Mouse (Mus musculus): Measurements from ENCODE around the gene Golt1a. TPM values are rescaled to one million over a fixed set of nuclear protein-coding genes. Genes with fewer than 3 reads are reported as not detected.
"Not testable (repeated sequence)": the region's sequence is repeated elsewhere in the genome, so short reads cannot be mapped to it uniquely, and the experiment has no call there.

Gene Golt1a
- polyA plus RNA-seq, 1 experiment from 2014 or later = not detected

DNA sequence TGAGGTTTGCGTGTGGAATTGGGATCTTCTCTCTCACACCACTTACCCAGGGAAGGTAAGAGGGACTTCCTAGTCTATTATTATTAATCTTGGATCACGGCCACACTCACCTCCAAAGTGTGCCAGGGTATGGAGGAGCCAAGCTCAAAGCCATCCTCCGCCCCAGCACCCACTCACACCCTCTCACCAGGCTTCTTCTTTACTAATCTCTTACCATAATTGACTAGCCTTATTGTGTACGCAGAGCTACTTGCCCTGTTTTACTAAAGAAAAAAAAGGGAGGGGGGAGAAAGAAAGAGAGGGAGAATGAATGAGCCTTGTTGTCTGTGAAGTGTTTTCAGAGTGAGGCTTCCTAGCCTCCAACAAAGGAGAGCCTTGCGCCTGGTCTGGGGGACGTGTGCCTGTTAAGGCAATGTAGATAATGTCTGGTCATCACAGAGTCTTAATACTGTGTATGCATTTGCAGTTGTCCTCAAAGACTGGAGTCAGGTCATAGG lies 18.7 kb downstream of the Golt1a start:
- peaks cover 18% of the 10 kb centered on the region for H3K4me1 ChIP-seq (ENCODE audit: control insufficient read depth, insufficient read depth, low read length)
- H3K36me3 ChIP-seq (ENCODE audit: control insufficient read depth, insufficient read depth, low read length) = no peaks in the 10 kb centered on the region
- no peak overlapping the region for H3K27ac ChIP-seq (ENCODE audit: low read depth, low read length)
- DNase-seq (ENCODE audit: low spot score) (peak; percentile 56), ATAC-seq (peak; percentile 67; the same call in 1 of the 2 replicates)
- no peaks in the 10 kb centered on the region for H3K9me3 ChIP-seq (replicated peaks; ENCODE audit: control insufficient read depth, low read length)
- WGBS = 23% methylated on average over 6 of the region's 6 CpGs
- H3K9ac ChIP-seq (ENCODE audit: low read length) = no peak overlapping the region
- H3K4me3 ChIP-seq (ENCODE audit: low read depth, low read length) = no peak overlapping the region
- no peak overlapping the region for H3K4me2 ChIP-seq (ENCODE audit: low read length)
- H3K27me3 ChIP-seq (replicated peaks; ENCODE audit: control insufficient read depth, insufficient read depth, low read length) = 0 out of 2 replicates have a peak, but pooled peaks cover 4% of the 10 kb centered on the region

DNA sequence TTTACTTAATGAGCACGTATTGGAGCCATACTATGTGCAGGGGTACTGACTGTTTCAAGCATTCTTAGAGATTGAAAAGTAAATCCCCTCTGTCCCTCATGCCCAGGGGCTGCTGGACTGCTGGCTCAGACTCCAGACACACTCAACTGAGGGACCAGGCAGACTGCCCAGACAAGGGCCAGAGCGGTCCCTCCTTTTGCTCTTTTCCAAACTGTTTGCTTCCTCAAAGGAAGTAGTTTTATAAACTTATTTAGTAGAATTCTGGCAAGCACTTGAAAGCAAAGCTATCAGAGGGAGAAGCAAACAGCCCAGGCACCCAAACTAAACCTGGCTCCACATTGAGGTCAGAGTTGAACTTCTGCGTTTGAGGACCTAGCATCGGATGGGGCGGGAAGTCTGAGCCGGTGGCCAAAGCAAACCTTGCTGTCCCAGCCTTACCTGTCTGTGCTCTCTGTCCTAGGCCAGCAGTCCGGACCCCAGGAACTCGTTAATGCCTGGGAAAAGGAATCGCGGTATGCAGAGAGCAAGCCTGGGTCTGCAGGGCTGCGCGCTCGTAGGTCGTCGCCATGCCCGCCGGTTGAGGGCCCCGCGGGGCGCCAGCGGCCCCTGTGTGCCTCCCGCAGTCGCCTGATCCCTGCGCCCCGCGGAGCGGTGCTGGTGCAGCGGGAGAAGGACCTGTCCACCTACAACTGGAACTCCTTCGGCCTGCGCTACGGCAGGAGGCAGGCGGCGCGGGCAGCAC lies 19.5 kb downstream of the Golt1a start:
- Histone ChIP-seq H3K4me3 (ENCODE audit: low read depth, low read length) (0 out of 2 replicates have a peak overlapping the region, but pooled peaks have one; percentile 10), H3K4me1 (ENCODE audit: control insufficient read depth, insufficient read depth, low read length) (peaks cover 18% of the 10 kb centered on the region), H3K36me3 (ENCODE audit: control insufficient read depth, insufficient read depth, low read length) (no peaks in the 10 kb centered on the region), H3K4me2 (ENCODE audit: low read length) (peak overlapping the region; percentile 57), H3K9me3 (replicated peaks; ENCODE audit: control insufficient read depth, low read length) (no peaks in the 10 kb centered on the region), H3K27ac (ENCODE audit: low read depth, low read length) (no peak overlapping the region), H3K9ac (ENCODE audit: low read length) (peak overlapping the region; percentile 56; the same call in 1 of the 2 replicates), H3K27me3 (replicated peaks; ENCODE audit: control insufficient read depth, insufficient read depth, low read length) (0 out of 2 replicates have a peak, but pooled peaks cover 4% of the 10 kb centered on the region)
- 0 out of 2 replicates have a peak, but pooled peaks have one; percentile 37 for ATAC-seq
- peak; percentile 42 for DNase-seq (ENCODE audit: low spot score)
- 5% methylated on average over 34 of the region's 34 CpGs for WGBS

DNA sequence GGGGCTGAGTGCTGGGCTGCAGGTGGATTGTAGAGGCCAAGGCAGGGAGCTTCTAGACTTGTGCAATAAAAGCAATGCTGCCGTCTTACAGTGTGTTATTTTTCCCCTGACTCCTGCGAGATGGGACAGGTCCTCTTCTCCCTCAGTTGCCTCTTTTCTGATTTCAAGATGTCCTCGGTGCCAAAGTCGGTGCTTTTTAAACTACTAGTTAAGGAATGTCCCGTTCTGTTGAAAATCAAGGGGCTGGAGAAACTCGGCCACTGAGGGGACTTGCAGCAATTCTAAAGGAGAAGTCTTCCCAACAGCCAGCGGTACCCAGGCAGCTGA lies 20.0 kb downstream of the Golt1a start:
- no peak for ATAC-seq
- H3K36me3 ChIP-seq (ENCODE audit: control insufficient read depth, insufficient read depth, low read length) = no peaks in the 10 kb centered on the region
- H3K27ac ChIP-seq (ENCODE audit: low read depth, low read length) = no peak overlapping the region
- 0 out of 2 replicates have a peak overlapping the region, but pooled peaks have one; percentile 10 for H3K4me3 ChIP-seq (ENCODE audit: low read depth, low read length)
- 0 out of 2 replicates have a peak, but pooled peaks cover 4% of the 10 kb centered on the region for H3K27me3 ChIP-seq (replicated peaks; ENCODE audit: control insufficient read depth, insufficient read depth, low read length)
- H3K9me3 ChIP-seq (replicated peaks; ENCODE audit: control insufficient read depth, low read length) = no peaks in the 10 kb centered on the region
- DNase-seq (ENCODE audit: low spot score) = no peak
- WGBS = 26% methylated on average over 7 of the region's 7 CpGs
- peak overlapping the region; percentile 56; the same call in 1 of the 2 replicates for H3K9ac ChIP-seq (ENCODE audit: low read length)
- peaks cover 18% of the 10 kb centered on the region for H3K4me1 ChIP-seq (ENCODE audit: control insufficient read depth, insufficient read depth, low read length)
- H3K4me2 ChIP-seq (ENCODE audit: low read length) = peak overlapping the region; percentile 57

DNA sequence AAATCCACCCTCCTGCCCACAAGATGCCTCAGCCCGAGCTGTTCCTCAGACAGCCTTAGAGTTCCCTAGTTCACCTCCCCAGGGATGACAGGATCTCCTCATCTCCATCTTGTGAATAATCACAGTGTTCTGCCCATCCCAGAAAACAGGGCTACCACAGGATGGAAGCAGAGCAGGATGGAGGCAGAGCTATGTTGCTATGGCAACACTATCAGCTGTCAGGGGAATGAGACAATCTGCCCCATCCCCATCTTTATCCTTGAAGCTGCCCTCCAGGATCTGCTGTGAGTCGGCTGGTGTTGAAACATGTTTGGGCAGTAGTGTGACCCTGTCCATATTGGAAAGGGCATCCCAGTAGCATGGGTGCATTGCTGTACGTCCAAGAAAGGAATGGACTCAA lies 21.5 kb downstream of the Golt1a start:
- no peak overlapping the region for H3K9ac ChIP-seq (ENCODE audit: low read length)
- WGBS = 69% methylated on average over 3 of the region's 3 CpGs
- peaks cover 18% of the 10 kb centered on the region for H3K4me1 ChIP-seq (ENCODE audit: control insufficient read depth, insufficient read depth, low read length)
- DNase-seq (ENCODE audit: low spot score) (peak; percentile 74), ATAC-seq (peak; percentile 76)
- no peak overlapping the region for H3K4me3 ChIP-seq (ENCODE audit: low read depth, low read length)
- H3K27me3 ChIP-seq (replicated peaks; ENCODE audit: control insufficient read depth, insufficient read depth, low read length) = 0 out of 2 replicates have a peak, but pooled peaks cover 4% of the 10 kb centered on the region
- no peaks in the 10 kb centered on the region for H3K36me3 ChIP-seq (ENCODE audit: control insufficient read depth, insufficient read depth, low read length)
- H3K4me2 ChIP-seq (ENCODE audit: low read length) = no peak overlapping the region
- H3K9me3 ChIP-seq (replicated peaks; ENCODE audit: control insufficient read depth, low read length) = no peaks in the 10 kb centered on the region
- H3K27ac ChIP-seq (ENCODE audit: low read depth, low read length) = 0 out of 2 replicates have a peak overlapping the region, but pooled peaks have one; percentile 21

DNA sequence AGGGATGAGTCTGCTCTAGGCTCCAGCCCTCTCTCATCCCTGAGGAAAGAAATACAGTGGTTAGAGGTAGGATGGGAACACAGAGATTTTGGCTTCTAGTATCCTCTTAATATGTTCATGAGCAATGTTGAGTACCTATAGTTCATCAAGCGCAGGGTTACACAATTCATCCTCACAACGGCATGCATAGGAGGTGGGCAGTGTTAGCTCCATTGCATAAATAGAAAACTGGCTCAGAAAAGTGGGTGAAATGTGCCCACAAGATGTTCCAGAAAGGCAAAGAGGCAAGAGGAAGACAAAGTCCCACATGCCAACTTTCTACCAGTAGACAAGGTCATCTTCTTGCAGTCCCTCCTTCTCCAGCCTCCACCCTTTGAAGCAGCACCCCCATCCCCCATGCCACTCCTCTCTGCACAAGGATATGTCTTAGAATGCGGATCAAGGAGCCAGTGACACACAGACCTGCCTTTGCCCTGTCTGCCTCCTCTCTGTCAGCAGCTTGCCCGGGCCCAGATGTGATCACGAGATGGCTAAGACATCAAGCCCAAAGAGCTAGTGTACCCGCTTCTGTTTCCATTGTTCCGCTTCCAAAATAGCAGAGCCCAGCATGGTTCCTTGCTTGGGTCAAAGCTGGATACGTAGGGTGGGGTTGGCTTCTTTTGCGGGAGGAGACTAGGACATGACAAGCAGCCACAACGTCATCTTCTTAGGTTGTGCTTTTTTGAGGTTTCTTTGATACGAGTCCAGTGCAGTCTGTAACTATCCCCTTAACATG lies 23.2 kb downstream of the Golt1a start:
- no peak overlapping the region for H3K9ac ChIP-seq (ENCODE audit: low read length)
- 0 out of 2 replicates have a peak, but pooled peaks cover 4% of the 10 kb centered on the region for H3K27me3 ChIP-seq (replicated peaks; ENCODE audit: control insufficient read depth, insufficient read depth, low read length)
- H3K36me3 ChIP-seq (ENCODE audit: control insufficient read depth, insufficient read depth, low read length) = no peaks in the 10 kb centered on the region
- no peaks in the 10 kb centered on the region for H3K9me3 ChIP-seq (replicated peaks; ENCODE audit: control insufficient read depth, low read length)
- 87% methylated on average over 11 of the region's 11 CpGs for WGBS
- peaks cover 18% of the 10 kb centered on the region for H3K4me1 ChIP-seq (ENCODE audit: control insufficient read depth, insufficient read depth, low read length)
- H3K4me2 ChIP-seq (ENCODE audit: low read length) = no peak overlapping the region
- no peak overlapping the region for H3K4me3 ChIP-seq (ENCODE audit: low read depth, low read length)
- H3K27ac ChIP-seq (ENCODE audit: low read depth, low read length) = no peak overlapping the region
- no peak for ATAC-seq
- no peak for DNase-seq (ENCODE audit: low spot score)

DNA sequence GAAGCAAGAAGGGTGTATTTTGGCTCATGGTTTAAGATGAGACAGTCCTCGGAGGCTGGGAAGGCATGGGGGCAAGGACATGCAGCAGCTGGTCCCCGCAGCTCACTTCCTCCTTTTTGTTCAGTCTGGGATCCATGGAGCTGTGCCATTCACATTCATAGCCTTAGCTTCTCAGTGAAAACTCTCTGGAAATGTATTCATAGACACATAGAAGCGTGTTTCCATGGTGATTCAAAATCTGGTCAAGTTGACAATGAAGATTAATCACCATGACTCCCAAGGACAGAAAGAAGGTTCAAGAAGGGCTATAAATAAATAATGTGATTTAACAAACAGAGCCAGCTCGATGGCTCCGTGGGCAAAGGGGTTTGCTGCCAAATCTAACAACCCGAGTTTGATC lies 24.3 kb downstream of the Golt1a start:
- H3K27ac ChIP-seq (ENCODE audit: low read depth, low read length) = no peak overlapping the region
- H3K36me3 ChIP-seq (ENCODE audit: control insufficient read depth, insufficient read depth, low read length) = no peaks in the 10 kb centered on the region
- 68% methylated on average over 6 of the region's 6 CpGs for WGBS
- H3K9me3 ChIP-seq (replicated peaks; ENCODE audit: control insufficient read depth, low read length) = no peaks in the 10 kb centered on the region
- ATAC-seq (no peak), DNase-seq (ENCODE audit: low spot score) (peak; percentile 23)
- no peak overlapping the region for H3K9ac ChIP-seq (ENCODE audit: low read length)
- H3K27me3 ChIP-seq (replicated peaks; ENCODE audit: control insufficient read depth, insufficient read depth, low read length) = 0 out of 2 replicates have a peak, but pooled peaks cover 4% of the 10 kb centered on the region
- H3K4me3 ChIP-seq (ENCODE audit: low read depth, low read length) = no peak overlapping the region
- peaks cover 13% of the 10 kb centered on the region for H3K4me1 ChIP-seq (ENCODE audit: control insufficient read depth, insufficient read depth, low read length)
- H3K4me2 ChIP-seq (ENCODE audit: low read length) = no peak overlapping the region

DNA sequence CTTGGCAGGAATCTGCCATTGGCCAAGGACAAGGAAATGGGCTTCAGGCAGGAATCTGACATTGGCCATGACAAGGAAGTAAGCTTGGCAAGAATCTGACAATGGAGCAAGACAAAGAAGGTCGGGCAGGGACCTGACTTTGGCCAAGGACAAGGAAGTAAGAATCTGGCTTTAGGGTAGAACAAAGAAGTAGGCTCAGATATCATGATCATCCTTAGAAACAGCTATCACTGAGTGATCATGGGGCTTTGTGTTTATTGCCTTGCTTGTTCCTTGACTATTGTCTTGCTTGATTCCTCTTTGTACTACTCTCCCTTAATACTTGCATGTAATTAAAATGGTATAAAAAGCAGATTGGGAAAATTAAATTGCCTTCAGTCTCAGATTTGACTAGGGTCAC lies 30.8 kb downstream of the Golt1a start:
- not testable (repeated sequence) for ATAC-seq; H3K4me1 ChIP-seq (ENCODE audit: control insufficient read depth, insufficient read depth, low read length); H3K27ac ChIP-seq (ENCODE audit: low read depth, low read length); H3K4me2 ChIP-seq (ENCODE audit: low read length); H3K36me3 ChIP-seq (ENCODE audit: control insufficient read depth, insufficient read depth, low read length); H3K9me3 ChIP-seq (replicated peaks; ENCODE audit: control insufficient read depth, low read length); H3K4me3 ChIP-seq (ENCODE audit: low read depth, low read length); H3K27me3 ChIP-seq (replicated peaks; ENCODE audit: control insufficient read depth, insufficient read depth, low read length); DNase-seq (ENCODE audit: low spot score); H3K9ac ChIP-seq (ENCODE audit: low read length)
- 76% methylated on average over 1 of the region's 1 CpGs for WGBS

DNA sequence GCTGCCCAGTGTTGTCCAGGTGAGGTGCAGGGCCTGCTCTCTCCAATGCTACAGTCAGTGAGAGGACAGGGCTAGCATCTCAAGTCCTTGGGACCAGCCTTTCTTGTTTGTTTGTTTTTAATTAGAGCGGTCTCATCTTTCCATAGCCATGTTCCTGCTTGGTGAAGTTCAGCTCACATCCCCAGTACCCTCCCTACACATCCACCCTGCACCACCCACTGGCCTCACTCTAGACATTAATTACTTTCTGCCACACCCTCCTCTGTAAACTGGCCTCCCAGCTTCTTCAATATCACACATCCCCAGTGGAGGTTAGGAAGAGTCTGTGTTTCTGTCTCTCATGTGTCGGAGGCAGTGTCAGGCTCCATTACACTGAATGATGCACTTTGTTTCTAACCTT lies 34.8 kb downstream of the Golt1a start:
- H3K27ac ChIP-seq (ENCODE audit: low read depth, low read length) = no peak overlapping the region
- WGBS = 97% methylated on average over 2 of the region's 2 CpGs
- H3K36me3 ChIP-seq (ENCODE audit: control insufficient read depth, insufficient read depth, low read length) = no peaks in the 10 kb centered on the region
- no peak overlapping the region for H3K9ac ChIP-seq (ENCODE audit: low read length)
- H3K4me2 ChIP-seq (ENCODE audit: low read length) = no peak overlapping the region
- H3K27me3 ChIP-seq (replicated peaks; ENCODE audit: control insufficient read depth, insufficient read depth, low read length) = no peaks in the 10 kb centered on the region
- H3K4me3 ChIP-seq (ENCODE audit: low read depth, low read length) = no peak overlapping the region
- no peaks in the 10 kb centered on the region for H3K4me1 ChIP-seq (ENCODE audit: control insufficient read depth, insufficient read depth, low read length)
- DNase-seq (ENCODE audit: low spot score) = no peak
- ATAC-seq = no peak
- H3K9me3 ChIP-seq (replicated peaks; ENCODE audit: control insufficient read depth, low read length) = no peaks in the 10 kb centered on the region
